Mouse (Mus musculus) neural tube, embryonic 14.5 days (tissue): ENCODE data around the gene Thada. TPM values are rescaled to one million over a fixed set of nuclear protein-coding genes. Genes with fewer than 3 reads are reported as not detected.
"Not testable (repeated sequence)": the region's sequence is repeated elsewhere in the genome, so short reads cannot be mapped to it uniquely, and the experiment has no call there.

ENCODE experiments used
- ATAC-seq: fragments of 200-750 bp; cut with Nextera tagmentation; 2 replicates; pipeline ENCODE4 v1.8.0; 2017; ENCODE audit warnings: low read depth, mild to moderate bottlenecking, moderate TSS enrichment, moderate library complexity
- H3K27ac ChIP-seq: fragments of 300-500 bp; sonication (generic); 2 replicates; pipeline ENCODE4 v1.5.1; 2014; ENCODE audit warnings: low read depth, mild to moderate bottlenecking, control low read depth, low read length, moderate library complexity, mixed read lengths
- H3K27me3 ChIP-seq: fragments of 300-500 bp; sonication (generic); 2 replicates; pipeline ENCODE4 v1.6.1; 2014; ENCODE audit warnings: low read length; ENCODE audit not compliant: control insufficient read depth, insufficient read depth
- H3K36me3 ChIP-seq: fragments of 300-500 bp; sonication (generic); 2 replicates; pipeline ENCODE4 v1.6.1; 2014; ENCODE audit warnings: low read length, mixed read lengths; ENCODE audit not compliant: control insufficient read depth, insufficient read depth
- H3K4me1 ChIP-seq: fragments of 300-500 bp; sonication (generic); 2 replicates; pipeline ENCODE4 v1.6.1; 2014; ENCODE audit warnings: low read length; ENCODE audit not compliant: control insufficient read depth, insufficient read depth
- H3K4me2 ChIP-seq: fragments of 300-500 bp; sonication (generic); 2 replicates; pipeline ENCODE4 v1.6.1; 2014; ENCODE audit warnings: mild to moderate bottlenecking, low read depth, low read length, control low read depth
- H3K4me3 ChIP-seq: fragments of 300-500 bp; sonication (generic); 2 replicates; pipeline ENCODE4 v1.5.1; 2014; ENCODE audit warnings: low read depth, low read length, control low read depth, mixed read lengths
- H3K9ac ChIP-seq: fragments of 300-500 bp; sonication (generic); replicated peaks from 2 replicates; pipeline ENCODE4 v1.6.1; 2014; ENCODE audit warnings: low read depth, mild to moderate bottlenecking, control low read depth, low read length, mixed read lengths
- H3K9me3 ChIP-seq: fragments of 300-500 bp; sonication (generic); 2 replicates; pipeline ENCODE4 v1.6.1; 2016; ENCODE audit warnings: low read length; ENCODE audit not compliant: control insufficient read depth
- WGBS: fragments of 180-500 bp; shearing (Covaris S2); extraction: QIAGEN DNeasy Blood & Tissue Kit; methylation state at CpG from one replicate; pipeline ENCODE4 v1.1.7; 2014; 5-methylcytosine and 5-hydroxymethylcytosine counted together
- polyA plus RNA-seq: library from polyadenylated mRNA; unstranded; fragments of >200 nt; fragmentation: Nextera tagmentation; extraction: Ambion mirVana; gene quantifications from 2 replicates; pipeline ENCODE4 v1.2.1, GENCODE M21; 2014

The Thada gene
- polyA plus RNA-seq, 1 experiment from 2014 or later: 12.8 TPM

DNA sequence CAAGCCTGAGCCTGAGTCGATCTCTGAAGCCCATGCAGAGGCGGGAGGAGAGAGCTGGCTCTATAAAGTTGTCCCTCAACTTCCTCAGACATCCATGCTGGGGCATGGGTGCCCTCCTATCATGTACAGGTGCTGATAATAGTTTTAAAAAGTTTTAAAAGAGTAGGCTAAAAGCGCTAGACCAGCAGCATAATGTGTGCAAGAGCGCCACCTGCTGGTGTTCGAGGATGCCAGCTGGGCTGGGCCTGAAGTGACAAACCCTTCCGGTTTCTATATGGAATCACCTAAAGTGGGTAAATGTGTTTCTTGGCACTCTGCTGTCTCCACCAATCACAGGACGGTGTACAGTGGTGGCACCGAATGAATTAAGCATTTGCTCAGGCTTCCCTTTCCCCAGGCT, 275.1 kb downstream of the Thada start:
- H3K4me1 ChIP-seq: peaks cover 13% of the 10 kb centered on the region

DNA sequence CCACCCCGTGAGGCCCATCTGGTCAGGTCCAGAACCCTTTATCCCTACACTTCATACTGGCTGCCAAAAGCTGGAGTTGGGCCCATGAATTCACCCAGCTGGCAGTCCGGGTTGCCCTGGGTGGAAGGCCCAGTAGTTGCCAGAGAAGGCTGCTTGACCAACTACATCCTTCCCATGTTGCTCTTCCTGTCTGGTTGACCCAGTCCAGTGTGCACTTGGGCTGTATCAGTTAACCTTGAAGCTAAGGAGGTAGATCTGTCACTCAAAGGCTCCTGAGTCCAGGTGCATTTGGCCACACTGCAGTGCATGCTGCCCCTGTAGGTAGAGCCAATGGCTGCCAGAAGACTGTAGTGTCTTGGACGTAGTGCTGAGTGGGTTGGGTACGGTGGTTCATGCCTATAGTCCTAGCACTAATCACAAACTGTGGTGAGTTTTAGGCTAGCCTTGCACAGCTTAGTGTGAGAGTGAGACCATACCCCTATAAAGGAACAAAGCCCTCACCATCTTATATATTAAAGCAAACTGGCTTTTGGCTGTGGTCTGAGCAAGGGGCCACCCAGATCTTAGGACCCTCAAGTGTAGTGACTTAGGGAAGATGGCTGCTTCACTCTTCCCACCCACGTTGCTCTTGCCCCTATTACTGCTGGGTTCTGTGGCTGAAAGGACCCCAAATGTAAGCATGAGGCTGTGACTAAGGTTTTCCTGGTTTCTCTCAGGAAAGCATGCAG, 276.7 kb downstream of the Thada start:
- H3K4me1 ChIP-seq: peaks cover 13% of the 10 kb centered on the region
- no peak overlapping the region for H3K9ac ChIP-seq
- H3K4me2 ChIP-seq: peak overlapping the region; percentile 77; the same call in 1 of the 2 replicates
- peaks cover 6% of the 10 kb centered on the region; the same call in 1 of the 2 replicates for H3K27me3 ChIP-seq
- no peak overlapping the region for H3K4me3 ChIP-seq
- 78% methylated on average over 5 of the region's 5 CpGs for WGBS
- no peaks in the 10 kb centered on the region for H3K36me3 ChIP-seq
- no peak overlapping the region for H3K27ac ChIP-seq
- no peak for ATAC-seq
- no peaks in the 10 kb centered on the region for H3K9me3 ChIP-seq

More for the DNA sequence above, 275.1 kb downstream of the Thada start:
- Histone ChIP-seq H3K9me3 (no peaks in the 10 kb centered on the region), H3K4me3 (no peak overlapping the region), H3K9ac (no peak overlapping the region), H3K36me3 (no peaks in the 10 kb centered on the region), H3K27me3 (peaks cover 6% of the 10 kb centered on the region; the same call in 1 of the 2 replicates), H3K4me2 (no peak overlapping the region), H3K27ac (no peak overlapping the region)
- 32% methylated on average over 8 of the region's 8 CpGs for WGBS
- ATAC-seq: no peak

GRCm38 (mm10) chr17:84188374-84188961, 277.5 kb downstream of the Thada start:
- Histone ChIP-seq H3K27me3 (peaks cover 6% of the 10 kb centered on the region; the same call in 1 of the 2 replicates), H3K9ac (peak overlapping the region; percentile 60), H3K36me3 (no peaks in the 10 kb centered on the region), H3K4me2 (peak overlapping the region; percentile 77), H3K4me3 (peak overlapping the region; percentile 47), H3K9me3 (no peaks in the 10 kb centered on the region), H3K4me1 (peaks cover 13% of the 10 kb centered on the region), H3K27ac (peak overlapping the region; percentile 77)
- 2% methylated on average over 38 of the region's 38 CpGs for WGBS
- ATAC-seq: peak; percentile 79

GRCm38 (mm10) chr17:84187727-84188373, 278.2 kb downstream of the Thada start, which contains the start of gene Zfp36l2:
Gene Zfp36l2 (minus strand): TSS chr17:84187947.
- peak; percentile 85 for ATAC-seq
- Histone ChIP-seq H3K27me3 (peaks cover 6% of the 10 kb centered on the region; the same call in 1 of the 2 replicates), H3K27ac (peak within 1 kb of the TSS; percentile 77), H3K9me3 (no peaks in the 10 kb centered on the region), H3K4me3 (peak within 1 kb of the TSS; percentile 47), H3K36me3 (no peaks in the 10 kb centered on the region), H3K4me2 (peak within 1 kb of the TSS; percentile 77), H3K9ac (peak within 1 kb of the TSS; percentile 65), H3K4me1 (peaks cover 13% of the 10 kb centered on the region)
- under 1% methylated on average over 62 of the region's 76 CpGs for WGBS

DNA sequence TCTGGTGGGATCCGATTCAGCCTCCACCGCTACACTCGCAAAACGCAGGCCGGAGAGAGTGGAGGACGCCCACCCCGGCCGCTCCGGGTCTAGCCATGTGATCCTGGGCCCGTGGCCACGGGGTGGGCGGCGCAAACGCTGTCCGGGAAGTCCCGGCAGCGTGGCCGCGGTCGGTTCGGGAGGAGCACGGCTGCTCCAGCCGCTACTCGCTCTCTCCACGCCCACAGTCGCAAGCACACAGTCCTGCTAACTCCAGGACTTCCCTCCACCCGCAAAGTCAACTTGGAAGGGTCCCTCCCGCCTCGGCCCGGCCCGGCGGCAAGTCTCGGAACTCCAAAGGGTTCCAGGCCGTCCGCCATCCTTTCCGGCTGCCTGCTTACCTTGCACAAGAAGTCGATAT, 278.7 kb downstream of the Thada start:
- H3K36me3 ChIP-seq, H3K9me3 ChIP-seq, H3K27me3 ChIP-seq: not testable (repeated sequence)
- peak; percentile 18 for ATAC-seq
- Histone ChIP-seq H3K4me2 (peak overlapping the region; percentile 77), H3K4me1 (peaks cover 13% of the 10 kb centered on the region), H3K27ac (peak overlapping the region; percentile 77), H3K4me3 (peak overlapping the region; percentile 47), H3K9ac (peak overlapping the region; percentile 65)
- WGBS: 1% methylated on average over 6 of the region's 37 CpGs

DNA sequence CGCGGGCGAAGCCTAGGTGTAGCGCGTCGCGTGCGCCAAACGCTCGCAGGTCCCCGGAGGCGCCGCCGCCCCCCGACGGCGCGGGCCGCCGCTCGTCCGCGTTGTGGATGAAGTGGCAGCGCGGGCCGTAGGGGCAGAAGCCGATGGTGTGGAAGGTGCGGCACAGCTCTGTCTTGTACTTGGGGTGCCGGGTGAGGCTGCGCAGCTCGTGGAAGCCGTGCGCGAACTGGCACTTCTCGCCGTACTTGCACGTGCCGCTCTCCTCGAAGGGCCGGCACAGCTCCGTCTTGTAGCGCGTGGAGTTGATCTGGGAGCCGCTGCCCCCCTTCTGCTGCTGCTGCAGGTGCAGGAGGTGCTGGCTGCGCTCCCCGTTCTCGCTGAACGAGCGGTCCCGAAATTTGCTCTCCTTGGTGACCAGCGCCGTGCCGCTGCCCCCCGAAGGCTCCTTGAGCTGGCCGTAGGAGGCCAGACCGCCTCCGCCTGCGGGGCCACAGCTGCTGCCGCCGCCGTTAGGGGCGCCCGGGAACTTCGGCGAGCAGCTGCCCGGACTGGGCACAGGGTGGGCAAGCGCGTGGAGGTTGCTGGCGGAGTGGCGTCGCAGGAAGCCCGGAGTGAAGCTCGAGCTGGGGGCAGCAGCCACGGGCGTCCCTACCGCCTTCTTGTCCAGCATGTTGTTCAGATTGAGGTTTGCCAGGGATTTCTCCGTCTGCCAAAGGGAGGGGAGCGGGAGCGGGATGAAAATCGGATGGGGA, 279.4 kb downstream of the Thada start:
- H3K27ac ChIP-seq: peak overlapping the region; percentile 76
- H3K9ac ChIP-seq: peak overlapping the region; percentile 65
- no peak for ATAC-seq
- peaks cover 13% of the 10 kb centered on the region for H3K4me1 ChIP-seq
- H3K36me3 ChIP-seq: no peaks in the 10 kb centered on the region
- H3K4me3 ChIP-seq: peak overlapping the region; percentile 47
- H3K4me2 ChIP-seq: peak overlapping the region; percentile 46
- no peaks in the 10 kb centered on the region for H3K9me3 ChIP-seq
- under 1% methylated on average over 61 of the region's 80 CpGs for WGBS
- H3K27me3 ChIP-seq: peaks cover 6% of the 10 kb centered on the region; the same call in 1 of the 2 replicates

- peak overlapping the region; percentile 46 for H3K4me2 ChIP-seq
- no peak for ATAC-seq
- H3K36me3 ChIP-seq: no peaks in the 10 kb centered on the region
- no peaks in the 10 kb centered on the region for H3K9me3 ChIP-seq
- peak overlapping the region; percentile 47 for H3K4me3 ChIP-seq
- H3K27me3 ChIP-seq: peaks cover 6% of the 10 kb centered on the region; the same call in 1 of the 2 replicates
- H3K9ac ChIP-seq: peak overlapping the region; percentile 65
- H3K27ac ChIP-seq: peak overlapping the region; percentile 76
- H3K4me1 ChIP-seq: peaks cover 13% of the 10 kb centered on the region
- under 1% methylated on average over 93 of the region's 108 CpGs for WGBS
These were observed 280.2 kb downstream of the Thada start for GRCm38 (mm10) chr17:84185581-84186450.

DNA sequence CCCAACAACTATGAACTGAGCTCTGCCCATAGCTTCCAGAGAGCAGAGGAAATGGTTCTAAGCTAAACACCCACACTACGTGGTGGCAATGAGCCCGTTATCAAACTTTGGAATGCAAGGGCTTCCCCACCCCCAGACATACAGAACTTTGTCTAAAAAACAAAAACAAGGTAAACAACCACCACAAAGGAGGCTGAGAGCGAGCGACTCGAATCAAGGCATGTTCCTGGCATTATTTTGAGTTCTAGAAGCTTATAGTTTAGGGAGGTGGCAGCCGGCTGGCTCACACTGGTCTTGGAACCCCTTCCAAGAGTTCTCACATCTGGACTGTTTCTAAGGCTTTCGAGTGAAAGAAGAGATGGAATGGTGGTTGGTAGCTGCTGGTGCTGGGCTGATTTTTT, 281.0 kb downstream of the Thada start:
- no peak for ATAC-seq
- WGBS: 2% methylated on average over 7 of the region's 7 CpGs
- peaks cover 13% of the 10 kb centered on the region for H3K4me1 ChIP-seq
- peaks cover 6% of the 10 kb centered on the region; the same call in 1 of the 2 replicates for H3K27me3 ChIP-seq
- H3K4me2 ChIP-seq: peak overlapping the region; percentile 40
- no peaks in the 10 kb centered on the region for H3K36me3 ChIP-seq
- no peaks in the 10 kb centered on the region for H3K9me3 ChIP-seq
- H3K4me3 ChIP-seq: peak overlapping the region; percentile 47
- H3K9ac ChIP-seq: peak overlapping the region; percentile 37; the same call in 1 of the 2 replicates
- peak overlapping the region; percentile 34; the same call in 1 of the 2 replicates for H3K27ac ChIP-seq
